Mouse (Mus musculus) limb, embryonic 12.5 days (tissue): ENCODE measurements around the gene Rab11a. TPM values are rescaled to one million over a fixed set of nuclear protein-coding genes. Genes with fewer than 3 reads are reported as not detected.

Experiments used
- ATAC-seq: fragments of 200-750 bp; cut with Nextera tagmentation; 2 replicates; pipeline ENCODE4 v1.8.0; 2017; ENCODE audit warnings: low read depth, moderate TSS enrichment; ENCODE audit not compliant: insufficient number of reproducible peaks, insufficient read depth, low FRiP score, low TSS enrichment
- H3K27ac ChIP-seq: fragments of 300-500 bp; sonication (generic); 2 replicates; pipeline ENCODE4 v1.5.1; 2016; ENCODE audit warnings: mild to moderate bottlenecking, moderate library complexity
- H3K27me3 ChIP-seq: fragments of 300-500 bp; sonication (generic); 2 replicates; pipeline ENCODE4 v1.6.1; 2016; ENCODE audit warnings: mild to moderate bottlenecking, moderate library complexity
- H3K36me3 ChIP-seq: fragments of 300-500 bp; sonication (generic); 2 replicates; pipeline ENCODE4 v1.6.1; 2016; ENCODE audit warnings: mild to moderate bottlenecking, moderate library complexity
- H3K4me1 ChIP-seq: fragments of 300-500 bp; sonication (generic); replicated peaks from 2 replicates; pipeline ENCODE4 v1.6.1; 2016
- H3K4me2 ChIP-seq: fragments of 300-500 bp; sonication (generic); 2 replicates; pipeline ENCODE4 v1.6.1; 2016; ENCODE audit warnings: mild to moderate bottlenecking, moderate library complexity
- H3K4me3 ChIP-seq: fragments of 300-500 bp; sonication (generic); replicated peaks from 2 replicates; pipeline ENCODE4 v1.5.1; 2016; ENCODE audit warnings: mild to moderate bottlenecking
- H3K9ac ChIP-seq: fragments of 300-500 bp; sonication (generic); replicated peaks from 2 replicates; pipeline ENCODE4 v1.6.1; 2016; ENCODE audit warnings: mild to moderate bottlenecking, moderate library complexity
- H3K9me3 ChIP-seq: fragments of 300-500 bp; sonication (generic); 2 replicates; pipeline ENCODE4 v1.6.1; 2016; ENCODE audit warnings: mild to moderate bottlenecking, moderate library complexity
- WGBS: fragments of 180-500 bp; shearing (Covaris S2); methylation state at CpG from one replicate; pipeline ENCODE4 v1.1.7; 2016; 5-methylcytosine and 5-hydroxymethylcytosine counted together
- polyA plus RNA-seq: library from polyadenylated mRNA; unstranded; fragments of >200 nt; fragmentation: Nextera tagmentation; extraction: Ambion mirVana; gene quantifications from 2 replicates; pipeline ENCODE4 v1.2.1, GENCODE M21; 2016

Rab11a gene
- polyA plus RNA-seq, 1 experiment from 2014 or later = 236 TPM

GRCm38 (mm10) chr9:64704073-64704840 lies 33.3 kb downstream of the Rab11a start:
- 93% methylated on average over 5 of the region's 5 CpGs for WGBS
- no peak for ATAC-seq
- Histone ChIP-seq H3K27me3 (no peaks in the 10 kb centered on the region), H3K9me3 (no peaks in the 10 kb centered on the region), H3K36me3 (peaks cover 28% of the 10 kb centered on the region; the same call in 1 of the 2 replicates), H3K4me2 (no peak overlapping the region), H3K4me3 (no peak overlapping the region), H3K9ac (no peak overlapping the region), H3K4me1 (peaks cover 10% of the 10 kb centered on the region; the same call in 1 of the 2 replicates), H3K27ac (no peak overlapping the region)

DNA sequence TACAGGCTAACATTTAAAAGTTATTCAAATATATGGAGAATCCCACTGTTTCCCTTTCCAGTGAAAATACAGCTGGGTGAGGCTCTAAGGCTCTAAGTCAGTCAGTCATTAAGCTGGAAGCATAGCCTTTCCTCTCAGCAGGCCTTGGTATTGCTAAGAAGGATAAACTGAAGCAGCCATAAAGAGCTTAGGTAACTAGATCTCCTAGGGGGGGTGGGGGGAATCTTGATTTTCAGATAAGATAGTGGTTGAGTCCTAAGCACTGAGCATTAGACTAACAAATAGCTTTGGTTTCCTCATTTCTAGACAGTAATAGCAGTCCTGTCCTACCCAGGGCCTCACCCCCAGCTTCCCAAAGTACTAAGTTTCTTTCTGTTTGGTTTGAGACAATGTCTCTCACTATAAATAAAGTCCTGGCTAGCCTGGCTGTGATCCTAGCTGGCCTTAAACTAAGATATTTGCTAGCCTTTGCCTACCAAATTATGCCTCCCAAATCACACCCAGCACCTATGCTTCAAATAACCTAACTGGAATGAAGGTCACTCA lies 34.1 kb downstream of the Rab11a start:
- no peak for ATAC-seq

GRCm38 (mm10) chr9:64702937-64703336 lies 34.6 kb downstream of the Rab11a start:
- WGBS = 83% methylated on average over 2 of the region's 2 CpGs
- Histone ChIP-seq H3K9me3 (no peaks in the 10 kb centered on the region), H3K36me3 (peaks cover 25% of the 10 kb centered on the region; the same call in 1 of the 2 replicates), H3K4me3 (no peak overlapping the region), H3K4me1 (peaks cover 10% of the 10 kb centered on the region; the same call in 1 of the 2 replicates), H3K9ac (no peak overlapping the region), H3K4me2 (no peak overlapping the region), H3K27me3 (no peaks in the 10 kb centered on the region), H3K27ac (no peak overlapping the region)
- ATAC-seq = no peak

More for the DNA sequence above, 34.1 kb downstream of the Rab11a start:
- H3K4me2 ChIP-seq = no peak overlapping the region
- H3K4me3 ChIP-seq = no peak overlapping the region
- H3K9me3 ChIP-seq = no peaks in the 10 kb centered on the region
- peaks cover 10% of the 10 kb centered on the region; the same call in 1 of the 2 replicates for H3K4me1 ChIP-seq
- no peak overlapping the region for H3K9ac ChIP-seq
- no peaks in the 10 kb centered on the region for H3K27me3 ChIP-seq
- H3K36me3 ChIP-seq = peaks cover 30% of the 10 kb centered on the region; the same call in 1 of the 2 replicates
- no peak overlapping the region for H3K27ac ChIP-seq

GRCm38 (mm10) chr9:64702391-64702790 lies 35.2 kb downstream of the Rab11a start:
- H3K9me3 ChIP-seq = no peaks in the 10 kb centered on the region
- H3K27me3 ChIP-seq = no peaks in the 10 kb centered on the region
- peaks cover 10% of the 10 kb centered on the region; the same call in 1 of the 2 replicates for H3K4me1 ChIP-seq
- H3K4me3 ChIP-seq = no peak overlapping the region
- H3K36me3 ChIP-seq = peaks cover 21% of the 10 kb centered on the region; the same call in 1 of the 2 replicates
- H3K27ac ChIP-seq = no peak overlapping the region
- no peak overlapping the region for H3K9ac ChIP-seq
- ATAC-seq = no peak
- H3K4me2 ChIP-seq = no peak overlapping the region

GRCm38 (mm10) chr9:64701651-64702050 lies 35.9 kb downstream of the Rab11a start:
- H3K36me3 ChIP-seq = peaks cover 22% of the 10 kb centered on the region; the same call in 1 of the 2 replicates
- WGBS = 57% methylated on average over 1 of the region's 1 CpGs
- no peak overlapping the region for H3K4me3 ChIP-seq
- no peaks in the 10 kb centered on the region for H3K27me3 ChIP-seq
- H3K4me2 ChIP-seq = no peak overlapping the region
- no peak overlapping the region for H3K27ac ChIP-seq
- H3K4me1 ChIP-seq = peaks cover 10% of the 10 kb centered on the region; the same call in 1 of the 2 replicates
- ATAC-seq = no peak
- H3K9ac ChIP-seq = no peak overlapping the region
- no peaks in the 10 kb centered on the region for H3K9me3 ChIP-seq

- Histone ChIP-seq H3K9ac (no peak overlapping the region), H3K36me3 (peaks cover 22% of the 10 kb centered on the region; the same call in 1 of the 2 replicates), H3K27me3 (no peaks in the 10 kb centered on the region), H3K4me3 (no peak overlapping the region), H3K27ac (no peak overlapping the region), H3K4me2 (no peak overlapping the region), H3K4me1 (peaks cover 10% of the 10 kb centered on the region; the same call in 1 of the 2 replicates), H3K9me3 (no peaks in the 10 kb centered on the region)
- 91% methylated on average over 4 of the region's 4 CpGs for WGBS
- no peak for ATAC-seq
Measured at GRCm38 (mm10) chr9:64700451-64701311, 36.9 kb downstream of the Rab11a start.

GRCm38 (mm10) chr9:64698586-64698985 lies 39.0 kb downstream of the Rab11a start:
- H3K27ac ChIP-seq = no peak overlapping the region
- no peak overlapping the region for H3K9ac ChIP-seq
- 89% methylated on average over 1 of the region's 1 CpGs for WGBS
- H3K4me2 ChIP-seq = no peak overlapping the region
- no peaks in the 10 kb centered on the region for H3K27me3 ChIP-seq
- H3K9me3 ChIP-seq = no peaks in the 10 kb centered on the region
- H3K4me1 ChIP-seq = peaks cover 10% of the 10 kb centered on the region; the same call in 1 of the 2 replicates
- no peak for ATAC-seq
- H3K36me3 ChIP-seq = peaks cover 20% of the 10 kb centered on the region
- H3K4me3 ChIP-seq = no peak overlapping the region

- WGBS = 82% methylated on average over 5 of the region's 5 CpGs
- H3K9me3 ChIP-seq = no peaks in the 10 kb centered on the region
- H3K27ac ChIP-seq = no peak overlapping the region
- no peak overlapping the region for H3K4me2 ChIP-seq
- H3K4me1 ChIP-seq = peaks cover 10% of the 10 kb centered on the region; the same call in 1 of the 2 replicates
- H3K36me3 ChIP-seq = peaks cover 21% of the 10 kb centered on the region
- no peaks in the 10 kb centered on the region for H3K27me3 ChIP-seq
- H3K4me3 ChIP-seq = no peak overlapping the region
- no peak for ATAC-seq
- H3K9ac ChIP-seq = no peak overlapping the region
Measured at GRCm38 (mm10) chr9:64697677-64698076, 39.9 kb downstream of the Rab11a start.

- Histone ChIP-seq H3K36me3 (peaks cover 21% of the 10 kb centered on the region), H3K9me3 (no peaks in the 10 kb centered on the region), H3K27me3 (no peaks in the 10 kb centered on the region), H3K4me3 (no peak overlapping the region), H3K4me1 (peaks cover 5% of the 10 kb centered on the region; the same call in 1 of the 2 replicates), H3K27ac (no peak overlapping the region), H3K9ac (no peak overlapping the region), H3K4me2 (no peak overlapping the region)
- no peak for ATAC-seq
- WGBS = 70% methylated on average over 1 of the region's 1 CpGs
Measured at GRCm38 (mm10) chr9:64697006-64697405, 40.6 kb downstream of the Rab11a start.

DNA sequence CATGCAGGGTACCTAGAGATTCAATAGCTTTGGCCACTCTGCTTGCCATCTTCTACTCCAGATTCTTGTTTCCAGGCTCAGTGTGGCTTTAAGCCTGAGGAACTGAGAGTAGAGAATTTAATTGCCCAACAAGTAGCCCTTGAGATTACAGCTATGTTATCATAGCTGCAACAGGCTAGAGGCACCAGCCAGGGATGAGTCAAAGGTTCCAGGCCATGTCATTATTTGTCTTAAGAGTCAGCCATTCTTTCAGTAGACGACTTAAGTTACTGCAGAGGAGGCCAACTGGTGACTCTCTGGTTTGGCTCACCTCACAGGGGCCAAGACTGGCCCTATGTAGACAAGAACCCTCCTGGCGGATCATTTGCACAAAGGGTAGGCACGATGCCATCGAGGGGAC lies 41.2 kb downstream of the Rab11a start:
- Histone ChIP-seq H3K9ac (no peak overlapping the region), H3K27me3 (no peaks in the 10 kb centered on the region), H3K4me1 (no peaks in the 10 kb centered on the region), H3K4me2 (no peak overlapping the region), H3K36me3 (peaks cover 21% of the 10 kb centered on the region), H3K4me3 (no peak overlapping the region), H3K9me3 (no peaks in the 10 kb centered on the region), H3K27ac (no peak overlapping the region)
- no peak for ATAC-seq
- WGBS = 87% methylated on average over 4 of the region's 4 CpGs

- peaks cover 21% of the 10 kb centered on the region for H3K36me3 ChIP-seq
- peaks cover 6% of the 10 kb centered on the region; the same call in 1 of the 2 replicates for H3K4me1 ChIP-seq
- no peak overlapping the region for H3K4me2 ChIP-seq
- no peak overlapping the region for H3K4me3 ChIP-seq
- no peaks in the 10 kb centered on the region for H3K9me3 ChIP-seq
- ATAC-seq = no peak
- H3K27me3 ChIP-seq = 0 out of 2 replicates have a peak, but pooled peaks cover 5% of the 10 kb centered on the region
- 82% methylated on average over 1 of the region's 1 CpGs for WGBS
- H3K9ac ChIP-seq = no peak overlapping the region
- no peak overlapping the region for H3K27ac ChIP-seq
Measured at GRCm38 (mm10) chr9:64695266-64695665, 42.3 kb downstream of the Rab11a start.
